23 mouse cellular contexts compared by ENCODE assay signal in the genomic region with DNA sequence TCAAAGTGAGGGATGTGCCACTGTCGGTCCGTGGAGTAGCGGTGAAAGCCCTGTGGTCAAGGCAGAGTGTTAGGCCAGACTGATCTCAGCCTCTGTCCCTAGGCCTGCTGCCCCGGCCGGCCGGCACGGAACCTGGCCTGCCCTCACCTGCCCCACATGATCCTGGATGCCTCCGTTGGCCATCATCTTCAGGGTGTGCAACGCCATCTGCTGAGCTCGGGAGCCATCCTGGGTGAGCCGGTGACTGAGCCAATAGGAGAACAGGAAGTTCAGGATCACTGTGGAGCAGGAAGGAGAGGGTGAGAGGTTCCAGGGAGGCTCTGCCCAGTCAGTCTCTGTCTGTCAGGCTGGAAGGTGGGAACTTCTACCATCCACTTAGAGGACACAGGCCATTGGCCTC. TPM values are rescaled to one million over a fixed set of nuclear protein-coding genes. Genes with fewer than 3 reads are reported as not detected.
DNase-seq lines count a peak whose midpoint lies in the region; ATAC-seq and TF ChIP-seq lines count a peak whose summit lies in the region.
"Had no signal": no experiment of that assay in that cellular context is flagged by ENCODE, and none has a peak within 500 bp of the region (broad histone marks: within the 10 kb centered on the region; RNA-seq: fewer than 3 reads in every experiment).

No protein-coding gene starts in this region.

- no peak overlapping the region for H3K9ac ChIP-seq in hindbrain, postnatal 0 days (replicated peaks; ENCODE audit: low read length)
- no peak overlapping the region for H3K9ac ChIP-seq in hindbrain, embryonic 12.5 days
- H3K9ac ChIP-seq: forebrain, embryonic 12.5 days; heart, embryonic 15.5 days; hindbrain, embryonic 13.5 days; limb, embryonic 15.5 days; midbrain, embryonic 12.5 days had no signal

- no peak for DNase-seq in hindbrain, postnatal 0 days (ENCODE audit: low spot score)
- DNase-seq in testis, postnatal 14 days (ENCODE audit: low spot score), result no peak
- peak; percentile 78 to 85 for DNase-seq in cerebellum, postnatal 10 days
- DNase-seq in adrenal gland, adult (ENCODE audit: inconsistent age in 2 of 2, low spot score in 1 of 2), result no peak
- no peak for DNase-seq in left cerebral cortex, postnatal 25 days (ENCODE audit: low spot score in 2 of 2)
- no peak for DNase-seq in layer of hippocampus, adult 2 months (ENCODE audit: low spot score in 2 of 2)
- DNase-seq: adrenal gland, postnatal 25 days; gastrocnemius, postnatal 10 days; heart, adult 18-20 months; kidney, adult 9 months; layer of hippocampus, adult 9-11 months; lung, postnatal 10 days; right cerebral cortex, postnatal 14 days had no signal

- TF ChIP-seq POLR2A in testis, adult 2 months (IDR thresholded peaks at IDR 0.05; ENCODE audit: control insufficient read depth, low read depth, low read length), result no peak

- TF ChIP-seq CTCF in hindbrain, postnatal 0 days (IDR thresholded peaks at IDR 0.05; ENCODE audit: low read depth), result 0 out of 2 replicates have a peak, but pooled peaks have one; percentile 19
- no peak for TF ChIP-seq CTCF in testis, adult 2 months (IDR thresholded peaks at IDR 0.05; ENCODE audit: control insufficient read depth, insufficient read depth, insufficient replicate concordance, low read depth, low read length)
- no peak for TF ChIP-seq CTCF in layer of hippocampus, adult 2 months (conservative IDR thresholded peaks at IDR 0.05)

- H3K9me3 ChIP-seq in hindbrain, postnatal 0 days (ENCODE audit: low read length), result no peaks in the 10 kb centered on the region
- no peaks in the 10 kb centered on the region for H3K9me3 ChIP-seq in hindbrain, embryonic 12.5 days (replicated peaks)
- H3K9me3 ChIP-seq: forebrain, embryonic 12.5 days; heart, embryonic 15.5 days; hindbrain, embryonic 13.5 days; limb, embryonic 15.5 days; midbrain, embryonic 12.5 days had no signal

- intact Hi-C loops in left cerebral cortex, postnatal 25 days (cut with DNase I), result loop anchor here (10.0 kb wide), 1 partner anchor 349 kb away; no protein-coding TSS in a partner anchor

- WGBS in hindbrain, postnatal 0 days, result 81% methylated on average over 11 of the region's 11 CpGs
- 69% methylated on average over 11 of the region's 11 CpGs for WGBS in hindbrain, embryonic 12.5 days

- ATAC-seq in hindbrain, postnatal 0 days, result no peak
- ATAC-seq in hindbrain, embryonic 12.5 days (ENCODE audit: low FRiP score), result no peak
- ATAC-seq: activated CD4-positive, CD25-positive, alpha-beta regulatory T cell, adult 4 months; Patski had no signal

- no peaks in the 10 kb centered on the region for H3K27me3 ChIP-seq in hindbrain, postnatal 0 days (ENCODE audit: insufficient read depth, low read length)
- peaks cover 35% of the 10 kb centered on the region for H3K27me3 ChIP-seq in hindbrain, embryonic 12.5 days
- H3K27me3 ChIP-seq in testis, adult 2 months (ENCODE audit: control insufficient read depth, insufficient read depth, low read length), result no peaks in the 10 kb centered on the region
- H3K27me3 ChIP-seq: Patski had no signal

- no peak overlapping the region for H3K27ac ChIP-seq in hindbrain, postnatal 0 days
- no peak overlapping the region for H3K27ac ChIP-seq in hindbrain, embryonic 12.5 days
- H3K27ac ChIP-seq in testis, adult 2 months (ENCODE audit: control insufficient read depth, insufficient read depth, low read depth, low read length), result no peak overlapping the region
- H3K27ac ChIP-seq in layer of hippocampus, adult 2 months, result no peak overlapping the region
- H3K27ac ChIP-seq: forebrain, embryonic 12.5 days; heart, embryonic 15.5 days; hindbrain, embryonic 13.5 days; limb, embryonic 15.5 days; midbrain, embryonic 12.5 days had no signal

- no peak overlapping the region for H3K4me2 ChIP-seq in hindbrain, postnatal 0 days (ENCODE audit: low read depth, low read length)
- no peak overlapping the region for H3K4me2 ChIP-seq in hindbrain, embryonic 12.5 days (replicated peaks)
- H3K4me2 ChIP-seq: forebrain, embryonic 12.5 days; heart, embryonic 15.5 days; hindbrain, embryonic 13.5 days; limb, embryonic 15.5 days; midbrain, embryonic 12.5 days had no signal

- no peaks in the 10 kb centered on the region; the same call in 1 of the 2 replicates for H3K4me1 ChIP-seq in hindbrain, postnatal 0 days (ENCODE audit: insufficient read depth, low read length)
- H3K4me1 ChIP-seq in hindbrain, embryonic 12.5 days, result peaks cover 3% of the 10 kb centered on the region; the same call in 1 of the 2 replicates
- H3K4me1 ChIP-seq in testis, adult 2 months (ENCODE audit: control insufficient read depth, insufficient read depth, low read length), result peaks cover 5% of the 10 kb centered on the region
- H3K4me1 ChIP-seq: hindbrain, embryonic 13.5 days; midbrain, embryonic 12.5 days had no signal

- H3K36me3 ChIP-seq in hindbrain, postnatal 0 days (ENCODE audit: insufficient read depth, low read length), result no peaks in the 10 kb centered on the region
- no peaks in the 10 kb centered on the region for H3K36me3 ChIP-seq in hindbrain, embryonic 12.5 days
- H3K36me3 ChIP-seq in testis, adult 2 months (ENCODE audit: control insufficient read depth, insufficient read depth, low read length), result no peaks in the 10 kb centered on the region
- H3K36me3 ChIP-seq: forebrain, embryonic 12.5 days; heart, embryonic 15.5 days; hindbrain, embryonic 13.5 days; limb, embryonic 15.5 days; midbrain, embryonic 12.5 days had no signal

- H3K4me3 ChIP-seq in hindbrain, postnatal 0 days (ENCODE audit: low read length), result no peak overlapping the region
- H3K4me3 ChIP-seq in hindbrain, embryonic 12.5 days, result no peak overlapping the region
- H3K4me3 ChIP-seq in testis, adult 2 months (ENCODE audit: control insufficient read depth, low read depth, low read length), result peak overlapping the region; percentile 80
- H3K4me3 ChIP-seq in layer of hippocampus, adult 2 months, result no peak overlapping the region
- H3K4me3 ChIP-seq: forebrain, embryonic 12.5 days; heart, embryonic 15.5 days; hindbrain, embryonic 13.5 days; limb, embryonic 15.5 days; midbrain, embryonic 12.5 days had no signal

RNA-seq across cellular contexts. Expression of gene Spata20, which starts 2.5 kb away (rescaled TPM):
- total RNA-seq in hindbrain, postnatal 0 days (2014; rRNA removed), result 1.5 and 11.8 TPM in 2 replicates
- polyA plus RNA-seq in hindbrain, postnatal 0 days (2015; fragmentation: Nextera tagmentation; extraction: Ambion mirVana), result 1.0 and 1.6 TPM in 2 replicates
- polyA plus RNA-seq in hindbrain, embryonic 12.5 days (2016; fragmentation: Nextera tagmentation; extraction: Ambion mirVana), result 0.08 TPM in 1 of 2 replicates, not detected in the other
- polyA plus RNA-seq in testis, adult 2 months (2012; rRNA removed), result 1,087 and 1,277 TPM in 2 replicates
- total RNA-seq in left cerebral cortex, postnatal 25 days (2021), result under 1 TPM; 0.27 to 0.69 TPM
- total RNA-seq in layer of hippocampus, adult 2 months (2021), result under 1 TPM in 1 of 2 experiments, not detected in 1; 0.18 TPM
- total RNA-seq: adrenal gland, postnatal 25 days; gastrocnemius, postnatal 10 days had no signal
- polyA plus RNA-seq: activated CD4-positive, CD25-positive, alpha-beta regulatory T cell, adult 4 months; liver, embryonic 16.5 days had no signal

RNA-seq across cellular contexts. Expression of gene Cacna1g, which starts 9.4 kb away (rescaled TPM):
- total RNA-seq in hindbrain, postnatal 0 days (2014; rRNA removed), result 87.7 and 90.3 TPM in 2 replicates
- polyA plus RNA-seq in hindbrain, postnatal 0 days (2015; fragmentation: Nextera tagmentation; extraction: Ambion mirVana), result 10.0 and 10.4 TPM in 2 replicates
- 19.1 and 21.4 TPM in 2 replicates for polyA plus RNA-seq in hindbrain, embryonic 12.5 days (2016; fragmentation: Nextera tagmentation; extraction: Ambion mirVana)
- polyA plus RNA-seq in testis, adult 2 months (2012; rRNA removed), result 3.4 and 5.1 TPM in 2 replicates
- 10 to 100 TPM; 83.4 to 92.5 TPM for total RNA-seq in left cerebral cortex, postnatal 25 days (2021)
- 10 to 100 TPM; 61.0 to 74.0 TPM for total RNA-seq in layer of hippocampus, adult 2 months (2021)
- polyA plus RNA-seq: activated CD4-positive, CD25-positive, alpha-beta regulatory T cell, adult 4 months had no signal

RNA-seq across cellular contexts. Expression of gene Epn3, which starts 16.3 kb away (rescaled TPM):
- 2.7 and 6.2 TPM in 2 replicates for total RNA-seq in hindbrain, postnatal 0 days (2014; rRNA removed)
- 3.6 and 3.7 TPM in 2 replicates for polyA plus RNA-seq in hindbrain, postnatal 0 days (2015; fragmentation: Nextera tagmentation; extraction: Ambion mirVana)
- 1.7 and 2.5 TPM in 2 replicates for polyA plus RNA-seq in hindbrain, embryonic 12.5 days (2016; fragmentation: Nextera tagmentation; extraction: Ambion mirVana)
- polyA plus RNA-seq in testis, adult 2 months (2012; rRNA removed), result 1.7 and 1.8 TPM in 2 replicates
- under 1 TPM; 0.73 to 0.92 TPM for total RNA-seq in left cerebral cortex, postnatal 25 days (2021)
- total RNA-seq in layer of hippocampus, adult 2 months (2021), result 1 to 10 TPM; 1.6 TPM
- polyA plus RNA-seq: activated CD4-positive, CD25-positive, alpha-beta regulatory T cell, adult 4 months had no signal

RNA-seq across cellular contexts. Expression of gene Mycbpap, which starts 38.1 kb away (rescaled TPM):
- total RNA-seq in hindbrain, postnatal 0 days (2014; rRNA removed), result 2.3 and 4.8 TPM in 2 replicates
- polyA plus RNA-seq in hindbrain, postnatal 0 days (2015; fragmentation: Nextera tagmentation; extraction: Ambion mirVana), result 1.1 and 1.5 TPM in 2 replicates
- polyA plus RNA-seq in hindbrain, embryonic 12.5 days (2016; fragmentation: Nextera tagmentation; extraction: Ambion mirVana), result 4.2 and 5.2 TPM in 2 replicates
- polyA plus RNA-seq in testis, adult 2 months (2012; rRNA removed), result 193 and 197 TPM in 2 replicates
- 1 to 10 TPM; 2.9 to 5.3 TPM for total RNA-seq in left cerebral cortex, postnatal 25 days (2021)
- 1 to 10 TPM; 2.2 to 4.6 TPM for total RNA-seq in layer of hippocampus, adult 2 months (2021)
- total RNA-seq: gastrocnemius, postnatal 10 days had no signal
- polyA plus RNA-seq: activated CD4-positive, CD25-positive, alpha-beta regulatory T cell, adult 4 months; liver, embryonic 16.5 days had no signal

Comparison
In these comparisons a context has a peak if more than half of its experiments do, and no peak if none do; other contexts are left out.
1. DNase-seq: peak in cerebellum, postnatal 10 days (2 of 2); none in hindbrain, postnatal 0 days (single experiment), testis, postnatal 14 days (single experiment), adrenal gland, adult (0 of 2), left cerebral cortex, postnatal 25 days (0 of 2) and layer of hippocampus, adult 2 months (0 of 2).